Mouse (Mus musculus): ENCODE data around the gene Cfap97d1.

Gene Cfap97d1

DNA sequence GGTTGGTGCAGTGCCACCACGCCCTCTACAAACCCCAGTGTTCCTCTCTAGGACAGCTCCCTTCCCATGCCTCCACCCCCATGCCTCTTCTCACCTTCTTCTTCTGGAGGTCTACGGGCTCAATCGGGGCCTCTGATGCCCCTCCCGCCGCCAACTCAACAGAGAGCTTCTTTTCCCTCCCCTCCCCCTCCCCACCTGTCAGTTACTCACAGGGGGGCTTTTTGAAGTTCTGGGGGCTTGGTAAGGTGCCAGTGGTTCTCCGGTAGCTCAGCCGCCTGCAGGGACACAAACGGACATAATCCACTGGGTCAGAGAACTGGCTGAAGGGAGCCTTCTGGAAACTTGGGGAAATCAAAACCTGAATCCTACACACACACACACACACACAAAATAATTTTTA is 27.4 kb downstream of the Cfap97d1 start:
- no peak for DNase-seq (ENCODE audit: low spot score)

DNA sequence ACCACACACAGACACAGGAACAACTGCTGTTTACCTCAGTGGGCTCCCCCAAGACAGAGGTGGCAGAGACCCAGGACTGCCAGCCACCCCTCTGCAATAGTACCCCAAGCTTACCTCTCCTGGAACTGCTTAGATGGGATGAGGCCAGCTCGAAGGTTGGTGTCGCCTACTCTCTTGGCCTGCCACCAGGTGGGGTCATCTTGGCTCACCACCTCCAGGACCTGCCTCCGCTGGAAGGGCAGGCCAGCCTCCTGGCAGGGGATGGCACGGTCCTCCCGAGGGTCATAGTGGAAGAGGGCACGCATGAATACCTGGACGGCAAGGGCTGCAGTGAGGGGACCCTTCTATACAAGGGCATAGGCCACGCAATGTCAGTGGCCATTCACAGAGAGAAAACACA is 29.1 kb downstream of the Cfap97d1 start:
- DNase-seq (ENCODE audit: low spot score) = no peak

DNA sequence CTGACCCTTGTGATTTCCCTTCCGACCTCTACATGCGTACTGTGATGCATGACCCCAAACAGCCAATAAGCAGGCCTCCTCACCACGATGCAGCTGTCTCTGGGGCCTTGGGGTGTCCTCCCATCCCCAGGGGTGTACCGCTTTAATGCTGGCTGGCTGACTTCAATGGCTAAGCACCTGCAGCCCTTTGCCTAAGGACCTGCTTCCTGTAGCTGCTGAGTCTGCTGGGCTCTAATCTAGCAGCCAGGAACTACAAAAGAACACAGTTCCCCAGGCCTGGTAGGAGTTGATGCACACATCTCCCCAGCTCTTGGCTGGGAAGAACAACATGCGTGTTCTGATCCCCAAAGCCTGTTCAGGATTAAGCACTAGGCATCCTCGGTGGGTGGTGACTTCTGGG is 31.4 kb downstream of the Cfap97d1 start:
- no peak for DNase-seq (ENCODE audit: low spot score)

DNA sequence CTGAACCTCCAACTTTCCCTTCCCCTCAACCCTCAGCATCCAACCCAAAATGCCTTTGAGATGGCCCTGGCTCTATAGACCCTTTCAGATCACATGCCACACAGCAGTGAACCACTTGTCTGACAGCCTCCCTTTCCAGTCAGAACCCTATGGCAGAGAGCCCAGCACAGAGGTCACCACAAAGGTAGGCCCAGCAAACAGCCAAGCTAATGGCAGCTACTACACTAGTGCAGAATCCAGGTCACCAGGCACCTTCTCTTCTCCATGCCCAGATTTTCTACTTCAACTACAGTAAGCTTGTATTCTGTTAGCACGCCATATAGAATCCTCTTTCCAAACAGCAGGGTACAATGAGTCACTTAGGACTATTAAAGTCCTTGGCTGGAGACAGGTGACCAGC is 32.1 kb downstream of the Cfap97d1 start:
- no peak for DNase-seq (ENCODE audit: low spot score)

DNA sequence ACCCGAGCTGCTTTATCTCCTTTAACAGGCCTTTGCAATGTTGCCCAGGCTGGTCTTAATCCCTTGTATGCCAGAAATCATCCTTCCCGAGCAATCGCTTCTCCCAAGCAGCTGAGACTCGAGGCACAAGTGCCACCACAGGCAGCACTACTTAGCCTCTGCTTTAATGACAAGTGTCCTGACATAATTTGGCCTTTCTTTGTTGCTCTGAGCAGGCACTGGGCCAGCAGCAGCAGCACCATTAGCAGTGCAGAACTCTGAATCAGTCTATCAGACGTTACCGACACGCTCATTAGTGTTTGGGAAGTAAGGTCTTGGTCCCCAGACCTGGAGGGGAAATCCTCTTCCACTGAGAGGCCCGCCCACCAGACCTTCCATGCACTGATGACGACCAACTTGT is 35.7 kb downstream of the Cfap97d1 start:
- DNase-seq (ENCODE audit: low spot score) = no peak

DNA sequence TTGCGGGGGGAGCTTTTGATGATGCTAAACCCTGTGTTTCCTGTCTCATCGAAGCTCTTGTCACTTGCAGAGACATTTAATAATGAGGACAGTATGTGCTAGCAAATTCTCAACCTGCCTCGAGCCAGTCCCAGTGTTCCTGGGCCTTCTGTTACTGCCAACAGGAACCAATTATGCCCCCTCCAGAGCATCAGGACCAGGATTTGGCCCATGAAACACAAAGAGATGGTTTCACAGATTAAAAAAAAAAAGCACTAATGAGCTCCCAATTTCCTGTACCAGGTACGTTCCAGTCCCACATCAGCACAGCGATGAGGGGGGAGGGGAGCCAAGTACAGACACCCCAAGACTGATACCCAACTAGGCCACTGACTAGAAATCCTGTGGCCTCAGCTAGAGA is 37.1 kb downstream of the Cfap97d1 start:
- no peak for DNase-seq (ENCODE audit: low spot score)

DNA sequence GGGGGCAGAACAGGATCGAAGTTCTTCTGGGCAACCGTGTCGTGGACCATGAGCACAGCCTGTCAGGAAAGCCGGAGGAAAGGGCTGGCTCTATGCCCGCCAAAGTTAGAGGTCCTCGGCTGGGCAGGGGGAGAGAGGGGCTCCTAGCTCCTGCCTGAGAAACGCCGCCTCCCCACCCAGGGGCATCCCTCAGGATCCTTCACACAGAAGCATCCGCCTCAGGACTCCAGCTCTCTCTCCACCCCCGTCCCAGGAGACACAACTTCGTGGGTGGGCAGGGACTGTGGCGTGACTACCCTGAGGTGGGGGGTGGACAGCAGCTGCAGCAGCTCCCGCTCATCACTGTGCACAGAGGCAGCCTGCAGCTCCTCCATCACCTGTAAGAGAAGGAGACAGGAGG is 39.3 kb downstream of the Cfap97d1 start:
- no peak for DNase-seq (ENCODE audit: low spot score)

DNA sequence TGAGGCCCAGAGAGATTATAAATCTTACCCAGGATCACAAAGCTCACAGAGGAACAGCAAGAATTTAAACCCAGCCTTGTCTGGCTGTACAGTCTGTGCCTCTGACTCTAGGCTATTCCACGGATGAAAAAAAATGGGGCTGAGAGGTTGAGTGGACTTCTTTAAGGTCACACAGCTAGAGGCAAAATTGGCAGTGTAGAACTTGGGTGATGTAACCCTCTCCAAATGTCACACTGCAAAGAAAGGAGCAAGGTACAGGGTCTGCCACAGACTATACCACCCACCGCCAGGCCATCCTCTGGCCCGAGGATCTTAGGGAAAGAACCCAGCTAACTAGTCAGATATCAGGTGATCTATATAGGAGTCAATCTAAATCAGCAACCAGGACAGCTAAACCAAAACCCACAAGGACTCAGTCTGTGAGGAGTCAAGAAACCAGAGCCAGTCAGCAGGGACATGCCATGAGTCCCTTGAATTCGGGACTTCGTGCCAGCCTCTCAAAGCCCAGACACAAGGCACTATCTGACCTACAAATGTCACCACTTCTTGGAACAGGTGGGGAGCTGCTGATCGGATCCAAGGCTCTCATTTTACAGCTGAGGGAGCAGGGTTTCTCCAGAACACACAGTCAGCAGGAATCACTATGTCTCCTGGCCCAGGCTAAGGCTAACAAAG is 40.1 kb downstream of the Cfap97d1 start:
- no peak for DNase-seq (ENCODE audit: low spot score)

DNA sequence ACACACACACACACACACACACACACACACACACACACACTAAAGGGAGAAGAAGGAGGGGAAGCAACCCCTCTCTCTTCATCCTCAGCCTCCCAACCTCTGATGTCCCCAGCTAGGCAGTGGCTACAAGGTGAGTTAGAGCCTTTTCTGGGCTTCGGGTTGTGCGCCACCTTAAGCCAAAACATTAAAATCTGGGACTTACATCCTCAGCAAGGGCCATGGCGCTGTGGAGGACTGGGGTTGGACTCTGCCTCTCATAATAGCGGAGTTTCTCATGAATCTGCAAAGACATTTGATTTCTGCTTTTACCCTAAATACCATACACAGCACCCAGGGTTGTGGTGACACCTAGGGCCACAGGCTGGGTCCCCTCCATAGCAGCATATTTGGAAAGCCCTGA is 40.8 kb downstream of the Cfap97d1 start:
- DNase-seq (ENCODE audit: low spot score) = no peak

DNA sequence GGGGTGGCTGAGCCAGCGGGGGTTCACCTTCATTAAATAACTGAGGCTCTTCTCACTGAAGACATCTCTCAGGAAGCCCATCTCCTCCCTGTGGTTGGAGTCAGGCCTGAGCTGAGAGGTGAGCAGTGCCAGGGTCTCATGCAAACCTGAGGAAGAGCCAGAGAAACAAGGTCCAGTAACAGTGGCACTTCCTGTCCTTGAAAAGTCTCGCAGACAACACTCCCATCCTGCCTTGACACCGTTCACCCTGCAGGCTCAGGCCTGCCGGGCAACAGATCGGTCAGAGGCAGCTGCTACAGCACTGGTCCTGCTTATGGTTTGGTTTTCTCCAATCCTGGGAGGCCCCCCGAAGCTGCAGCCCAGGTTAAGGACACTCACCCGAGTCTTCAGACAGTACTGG is 41.3 kb downstream of the Cfap97d1 start:
- DNase-seq (ENCODE audit: low spot score) = no peak

DNA sequence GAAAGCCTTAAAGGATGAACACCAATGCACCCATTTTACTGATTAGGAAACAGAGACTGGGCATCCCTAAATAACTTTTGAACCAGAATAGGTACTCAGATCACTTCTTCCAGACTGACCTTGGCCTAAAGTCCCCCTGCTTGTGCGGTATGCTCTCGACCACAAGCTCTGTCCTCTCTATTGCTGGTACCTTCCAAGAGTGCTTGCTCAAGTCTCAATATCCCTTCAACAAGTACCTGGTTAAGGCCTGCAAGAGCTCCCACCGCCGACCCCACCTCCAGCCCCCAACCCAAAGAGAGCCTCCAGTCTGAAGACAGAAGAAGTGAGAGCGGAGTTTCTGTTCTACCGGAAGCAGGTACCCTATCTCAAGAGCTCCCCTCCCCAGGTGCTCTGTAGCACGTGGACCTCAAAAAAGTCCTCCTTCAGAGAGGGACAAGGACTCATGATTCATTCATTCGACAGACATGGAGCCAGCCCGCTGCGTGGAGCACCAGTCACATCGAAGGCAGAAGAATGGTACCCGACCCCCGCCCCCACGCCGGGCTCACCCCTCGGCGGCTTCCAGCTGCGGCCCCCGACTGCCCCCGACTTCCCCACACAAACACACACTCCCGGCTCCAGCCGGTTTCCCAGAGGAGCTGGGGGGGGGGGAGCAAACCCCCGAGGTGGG is 42.0 kb downstream of the Cfap97d1 start:
- DNase-seq (ENCODE audit: low spot score) = no peak

DNA sequence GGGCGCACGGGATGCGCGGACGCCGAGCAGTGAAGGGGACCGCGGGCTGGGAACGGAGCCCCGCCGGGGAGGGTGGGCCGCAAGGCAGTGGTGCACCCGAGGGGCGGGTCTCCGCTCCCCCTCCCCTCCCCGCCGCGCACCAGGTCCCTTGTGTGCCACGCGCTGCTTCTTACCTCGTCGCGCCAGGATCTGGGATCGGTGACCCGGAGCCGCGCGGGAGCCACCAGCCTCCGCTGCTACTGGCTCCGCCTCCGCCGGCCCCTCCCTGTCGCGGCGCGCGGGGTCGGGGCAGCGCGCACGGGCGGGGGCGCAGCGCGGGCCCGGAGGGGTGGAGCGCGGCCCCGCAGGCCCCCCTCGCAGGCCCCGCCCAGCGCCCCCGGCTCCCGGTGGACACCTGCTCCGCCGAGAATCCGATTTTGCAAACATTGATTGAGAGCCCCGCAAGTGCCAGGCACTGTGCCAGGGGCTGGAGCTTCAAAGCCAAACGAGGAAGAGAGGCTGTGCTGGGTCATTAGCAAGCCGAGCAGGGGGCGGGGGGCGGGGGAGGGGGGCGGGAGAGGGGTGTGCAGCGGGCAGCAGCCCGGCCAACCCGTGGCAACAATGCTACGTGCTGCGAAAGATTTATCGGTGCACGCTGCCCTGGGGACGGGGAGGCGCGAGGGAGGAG is 42.7 kb downstream of the Cfap97d1 start:
- DNase-seq (ENCODE audit: low spot score) = no peak

DNA sequence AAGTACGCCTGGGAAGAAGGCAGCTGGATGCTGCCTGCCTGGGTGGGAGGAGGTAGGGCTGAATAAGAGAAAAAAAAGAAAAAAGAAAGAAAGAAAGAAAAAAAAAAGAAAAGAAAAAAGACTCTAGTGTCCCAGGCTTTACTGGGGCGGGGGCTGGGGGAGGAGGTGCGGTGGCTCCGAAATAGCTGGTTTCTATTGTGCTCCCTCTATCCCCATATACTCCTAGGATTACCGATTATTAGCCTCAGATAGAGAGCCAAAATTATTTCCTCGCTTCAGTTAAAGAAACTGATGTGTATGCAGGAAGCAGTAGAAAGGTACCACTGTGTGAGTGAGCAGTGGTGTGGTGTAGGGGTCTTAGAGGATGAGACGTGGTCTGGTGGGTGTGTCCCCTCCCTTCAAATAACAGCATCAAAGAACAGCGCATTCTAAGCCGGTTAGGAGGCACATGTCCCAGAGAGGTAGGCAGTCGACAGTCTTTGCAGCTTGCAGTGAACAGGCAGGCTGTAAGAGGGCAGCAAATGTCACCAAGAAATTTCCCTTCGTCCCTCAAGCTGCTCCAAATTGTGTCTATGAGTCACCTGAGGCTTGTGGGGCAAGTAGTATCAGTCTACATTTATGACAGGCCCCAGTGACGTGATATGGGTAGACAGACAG is 43.4 kb downstream of the Cfap97d1 start:
- DNase-seq (ENCODE audit: low spot score) = no peak

DNA sequence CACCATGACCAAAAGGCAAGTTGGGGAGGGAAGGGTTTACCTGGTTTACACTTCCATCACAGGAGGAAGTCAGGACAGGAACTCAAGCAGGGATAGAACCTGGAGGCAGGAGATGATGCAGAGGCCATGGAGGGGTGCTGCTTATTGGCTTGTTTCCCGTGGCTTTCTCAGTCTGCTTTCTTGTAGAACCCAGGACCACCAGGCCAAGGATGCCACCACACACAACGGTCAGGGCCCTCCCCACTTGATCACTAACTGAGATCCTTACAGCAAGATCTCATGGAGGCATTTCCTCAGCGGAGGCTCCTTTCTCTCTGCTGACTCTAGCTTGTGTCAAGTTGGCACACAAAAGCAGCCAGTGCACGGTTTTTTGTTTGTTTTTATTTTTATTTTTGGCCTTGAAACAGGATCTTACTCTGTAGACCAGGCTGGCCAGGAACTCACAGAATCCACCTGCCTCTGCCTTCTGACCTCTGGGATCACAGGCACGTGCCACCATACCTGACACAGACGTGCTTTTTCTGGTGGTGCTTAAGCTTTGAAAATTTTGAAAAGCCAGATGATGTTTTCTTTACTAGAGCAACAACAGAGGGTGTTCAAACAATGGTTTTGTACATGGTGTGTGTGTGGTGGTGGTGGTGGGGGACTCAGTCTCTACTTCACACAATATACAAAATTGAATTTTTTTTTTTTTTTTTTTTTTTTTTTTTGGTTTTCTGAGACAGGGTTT is 44.2 kb downstream of the Cfap97d1 start, which contains the start of gene Mpp3:
Mpp3 (minus strand) TSS at position 375 of the 730 bp plus-strand sequence.
- DNase-seq (ENCODE audit: low spot score) = no peak

DNA sequence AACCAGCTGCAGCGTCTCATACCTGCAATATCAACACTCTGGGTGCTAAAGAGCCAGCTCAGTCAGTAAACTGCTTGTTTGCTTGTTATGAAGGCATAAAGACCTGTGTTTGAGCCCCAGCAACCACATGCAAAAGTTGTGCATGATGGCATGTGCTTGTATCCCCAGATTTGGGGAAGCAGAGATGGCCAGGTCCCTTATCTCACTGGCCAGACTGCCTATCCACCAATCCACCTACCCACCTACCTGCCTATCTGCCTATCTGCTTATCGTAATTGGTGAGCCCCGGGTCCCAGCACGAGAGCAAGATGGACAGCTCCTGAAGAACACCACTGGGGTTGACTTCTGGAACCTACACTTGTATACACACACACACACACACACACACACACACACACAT is 45.2 kb downstream of the Cfap97d1 start:
- no peak for DNase-seq (ENCODE audit: low spot score)

DNA sequence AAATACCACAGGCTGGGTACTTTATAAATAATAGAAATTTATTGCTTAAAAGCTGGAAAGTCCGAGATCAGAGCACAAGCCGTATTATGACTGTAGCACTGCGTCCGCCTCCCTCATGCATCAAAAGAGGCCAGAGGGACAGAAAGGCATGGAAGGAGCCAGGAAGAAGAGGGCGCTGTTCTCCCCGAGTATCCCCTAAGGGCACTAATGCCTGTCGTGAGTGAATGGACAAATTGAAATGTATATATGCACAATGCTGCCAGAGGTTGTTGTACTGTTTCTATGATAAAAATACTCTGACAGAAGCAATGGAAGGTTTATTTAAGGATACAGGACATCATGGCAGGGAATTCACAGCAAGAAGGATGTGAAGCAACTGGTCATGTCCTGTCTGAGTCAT is 45.9 kb downstream of the Cfap97d1 start:
- DNase-seq (ENCODE audit: low spot score) = no peak

DNA sequence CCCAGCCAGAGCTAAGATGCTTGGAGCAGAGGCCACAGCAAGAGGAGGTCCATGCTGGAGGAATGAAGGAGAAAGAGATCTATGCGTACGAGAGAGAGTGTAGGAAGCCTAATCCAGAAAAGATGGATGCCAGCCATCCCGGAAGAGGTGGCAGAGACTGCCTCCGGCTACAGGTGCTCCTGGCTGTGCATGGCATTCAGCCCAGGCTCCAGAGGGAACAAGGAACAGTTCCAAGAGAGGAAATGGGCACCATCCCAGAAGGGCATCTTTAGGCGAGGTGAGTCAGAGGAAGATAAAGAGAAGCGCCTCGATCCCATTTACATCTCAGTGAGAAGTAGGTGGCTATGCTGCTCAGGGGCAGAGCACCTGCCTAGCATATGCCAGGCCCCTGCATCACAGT is 47.1 kb downstream of the Cfap97d1 start:
- no peak for DNase-seq (ENCODE audit: low spot score)

DNA sequence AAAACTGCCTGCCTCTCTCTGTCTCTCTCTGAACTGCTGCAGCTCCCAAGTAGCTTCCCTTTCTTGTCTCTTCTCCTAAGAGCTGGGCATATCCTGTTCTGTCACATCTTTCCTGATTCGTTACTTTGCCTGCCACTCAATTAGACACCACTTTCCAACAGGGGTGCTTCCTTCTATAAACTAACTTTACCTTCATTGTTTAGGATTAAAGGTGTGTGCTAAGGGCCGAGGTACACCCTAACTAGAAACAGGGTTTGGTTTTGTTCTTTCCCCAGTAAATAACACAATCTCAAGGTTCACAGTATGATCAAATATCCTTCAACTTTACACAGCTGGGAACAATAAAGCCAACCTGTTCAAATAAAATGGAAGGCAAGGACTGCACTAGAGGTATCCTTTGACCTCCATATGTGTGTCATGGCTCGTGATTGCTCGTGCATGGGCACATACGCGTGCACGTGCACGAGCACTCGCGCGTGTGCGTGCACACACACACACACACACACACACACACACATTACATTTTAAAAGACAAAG is 49.0 kb downstream of the Cfap97d1 start:
- DNase-seq (ENCODE audit: low spot score) = no peak

DNA sequence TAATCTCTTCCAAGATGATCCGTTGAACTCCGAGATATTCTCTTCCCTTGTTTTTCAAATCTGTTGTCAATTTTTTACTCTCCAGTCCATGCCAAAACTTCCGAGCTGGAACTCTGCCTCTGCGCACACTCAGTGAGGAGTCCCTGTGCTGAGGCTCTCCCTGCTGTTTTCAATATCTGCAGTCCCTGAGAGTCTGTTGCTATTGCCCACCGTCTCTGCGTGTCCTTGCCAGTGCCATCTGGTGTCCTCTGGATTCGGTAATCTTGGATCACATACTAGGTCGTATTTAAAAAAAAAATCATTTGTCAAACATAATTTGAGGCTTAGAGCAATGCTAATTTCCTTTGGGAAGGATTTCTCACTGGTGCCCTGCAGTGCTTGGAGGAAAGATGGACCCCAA is 50.8 kb downstream of the Cfap97d1 start:
- no peak for DNase-seq (ENCODE audit: low spot score)

DNA sequence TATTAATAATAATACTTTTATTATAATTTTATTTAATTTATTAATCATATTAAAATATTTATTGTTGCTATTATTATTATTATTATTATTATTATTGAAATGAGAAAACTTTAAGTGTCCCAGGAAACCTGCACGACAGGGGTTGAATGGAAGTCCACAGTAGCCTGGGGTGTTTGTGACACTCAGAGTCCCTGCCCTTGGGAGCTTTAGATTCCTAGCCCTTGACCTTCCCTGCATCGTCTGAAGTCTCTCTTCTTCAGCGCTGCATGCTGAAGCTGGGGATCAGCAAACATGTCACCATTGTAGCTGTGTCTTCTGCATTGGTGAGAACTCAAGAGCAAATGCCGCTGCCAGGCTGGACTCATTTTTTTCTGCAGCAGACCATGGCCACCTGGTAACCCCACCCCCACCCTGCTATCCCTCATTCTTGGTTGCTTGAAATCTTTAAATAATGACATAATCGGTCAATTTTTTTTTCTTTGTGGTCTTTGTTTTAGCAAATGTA is 51.4 kb downstream of the Cfap97d1 start:
- no peak for DNase-seq (ENCODE audit: low spot score)

DNA sequence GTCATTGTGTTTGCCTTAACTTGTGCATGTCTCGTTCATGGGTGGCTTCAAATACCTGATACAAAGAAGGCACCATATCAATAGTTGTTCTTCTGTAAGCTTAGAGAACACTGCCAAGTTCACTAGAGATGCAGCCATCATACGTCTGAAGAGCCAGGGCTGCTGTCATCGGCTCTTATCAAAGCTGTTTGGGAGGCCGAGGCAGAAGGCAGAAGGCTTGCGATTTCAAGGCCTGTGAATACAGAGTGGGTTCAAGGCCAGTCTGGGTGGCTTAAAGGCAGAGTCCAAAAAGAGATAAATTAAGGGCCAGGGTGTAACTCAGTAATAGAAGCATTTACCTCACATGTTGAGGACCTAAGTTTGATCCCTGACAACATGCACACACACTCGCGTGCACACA is 52.3 kb downstream of the Cfap97d1 start:
- no peak for DNase-seq (ENCODE audit: low spot score)

DNA sequence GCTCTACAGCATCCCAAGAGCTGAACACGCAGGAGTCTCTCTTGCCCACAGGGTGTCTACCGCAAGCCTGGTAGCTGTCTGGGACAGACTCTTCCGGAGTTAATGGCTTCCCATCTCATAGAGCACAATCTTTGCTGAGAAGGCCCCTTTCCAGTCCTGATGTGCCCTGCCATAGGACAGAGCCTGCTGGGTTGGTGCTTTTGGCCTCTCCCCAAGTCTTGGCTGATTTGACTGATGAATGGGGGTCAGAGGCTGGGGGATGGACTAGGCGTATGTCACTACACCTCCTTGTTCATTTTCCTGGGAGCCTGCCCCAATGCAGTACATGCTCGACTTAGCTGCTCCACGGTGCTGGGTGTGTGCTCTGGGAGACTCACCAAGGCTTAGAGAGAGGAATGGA is 53.7 kb downstream of the Cfap97d1 start:
- no peak for DNase-seq (ENCODE audit: low spot score)
